8 mouse cellular contexts compared by ENCODE assay signal in the genomic region with DNA sequence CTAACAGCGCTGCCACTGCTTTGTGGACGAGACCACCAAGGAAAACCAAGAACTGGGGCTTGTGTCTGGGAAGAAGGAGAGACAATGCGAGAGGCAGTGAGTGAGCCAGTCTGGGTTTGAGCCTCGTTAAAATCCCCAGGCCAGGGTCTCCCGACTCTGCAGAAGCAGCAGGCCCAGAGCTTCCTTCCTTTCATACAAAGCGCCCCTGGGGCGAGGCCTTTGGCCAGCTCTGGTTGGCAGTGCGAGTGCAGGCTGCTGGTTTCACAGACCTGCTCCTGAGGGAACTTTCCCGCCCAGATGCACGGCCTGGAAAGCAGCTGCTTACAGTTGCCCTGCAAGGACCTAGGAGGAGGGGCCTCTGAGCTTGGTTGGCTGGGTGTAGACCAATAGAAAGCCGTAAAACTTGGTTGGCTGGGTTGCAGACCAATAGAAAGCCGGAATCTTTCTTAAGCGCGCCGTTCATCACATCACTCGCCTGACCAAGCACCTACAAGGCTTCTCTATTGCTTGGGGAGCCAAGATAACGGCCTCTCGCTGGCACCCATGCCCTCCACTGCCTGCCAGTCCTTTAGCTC. TPM values are rescaled to one million over a fixed set of nuclear protein-coding genes. Genes with fewer than 3 reads are reported as not detected.
DNase-seq lines count a peak whose midpoint lies in the region; ATAC-seq and TF ChIP-seq lines count a peak whose summit lies in the region.

No protein-coding gene starts in this region.

- TF ChIP-seq CTCF in embryonic fibroblast, embryonic 13.5 days (IDR thresholded peaks at IDR 0.05; ENCODE audit: borderline replicate concordance, insufficient read depth, low read length): no peak

- WGBS in limb, embryonic 11.5 days: 5% methylated on average over 18 of the region's 18 CpGs
- WGBS in midbrain, embryonic 14.5 days: 1% methylated on average over 18 of the region's 18 CpGs

- no peaks in the 10 kb centered on the region for H3K27me3 ChIP-seq in limb, embryonic 11.5 days (ENCODE audit: control insufficient read depth, insufficient read depth, low read length)
- no peaks in the 10 kb centered on the region for H3K27me3 ChIP-seq in midbrain, embryonic 14.5 days (ENCODE audit: control insufficient read depth, insufficient read depth, low read length)

- peak overlapping the region; percentile 57 for H3K9ac ChIP-seq in limb, embryonic 11.5 days (ENCODE audit: low read length)
- H3K9ac ChIP-seq in midbrain, embryonic 14.5 days (replicated peaks; ENCODE audit: low read length): peak overlapping the region; percentile 30; the same call in 1 of the 2 replicates

- peak; percentile 30; the same call in 1 of the 2 replicates for TF ChIP-seq POLR2A in embryonic fibroblast, embryonic 13.5 days (IDR thresholded peaks at IDR 0.05; ENCODE audit: low read depth, low read length)

- H3K27ac ChIP-seq in embryonic fibroblast, embryonic 13.5 days (ENCODE audit: insufficient read depth, low read length): no peak overlapping the region
- peak overlapping the region; percentile 86 for H3K27ac ChIP-seq in limb, embryonic 11.5 days (replicated peaks; ENCODE audit: low read depth, low read length)
- peak overlapping the region; percentile 86 for H3K27ac ChIP-seq in midbrain, embryonic 14.5 days (replicated peaks; ENCODE audit: low read depth, low read length)

- DNase-seq in 416B (ENCODE audit: low read depth): peak; percentile 12
- peak; percentile 28 to 50 for DNase-seq in adrenal gland, postnatal 4 days (ENCODE audit: low spot score in 2 of 2)
- DNase-seq in heart, adult 9 months (ENCODE audit: low spot score in 2 of 2): peak; percentile 84 to 87
- peak; percentile 82 to 83 for DNase-seq in kidney, adult 8-10 months
- DNase-seq in limb, embryonic 11.5 days (ENCODE audit: low spot score): peak; percentile 91
- DNase-seq in midbrain, embryonic 14.5 days: peak; percentile 95
- peak; percentile 21 to 45 for DNase-seq in spleen, adult 18-20 months

- no peaks in the 10 kb centered on the region for H3K4me1 ChIP-seq in embryonic fibroblast, embryonic 13.5 days (ENCODE audit: control insufficient read depth, insufficient read depth, low read length)
- peaks cover 42% of the 10 kb centered on the region for H3K4me1 ChIP-seq in limb, embryonic 11.5 days (ENCODE audit: control insufficient read depth, insufficient read depth, low read length)
- peaks cover 40% of the 10 kb centered on the region for H3K4me1 ChIP-seq in midbrain, embryonic 14.5 days (ENCODE audit: control insufficient read depth, insufficient read depth, low read length)

- H3K4me3 ChIP-seq in embryonic fibroblast, embryonic 13.5 days (ENCODE audit: insufficient read depth, low read length): no peak overlapping the region
- H3K4me3 ChIP-seq in limb, embryonic 11.5 days (ENCODE audit: low read depth, low read length): no peak overlapping the region
- H3K4me3 ChIP-seq in midbrain, embryonic 14.5 days (replicated peaks; ENCODE audit: low read depth, low read length): peak overlapping the region; percentile 29

- peaks cover 5% of the 10 kb centered on the region; the same call in 1 of the 2 replicates for H3K36me3 ChIP-seq in limb, embryonic 11.5 days (ENCODE audit: control insufficient read depth, insufficient read depth, low read length)
- peaks cover 4% of the 10 kb centered on the region; the same call in 1 of the 2 replicates for H3K36me3 ChIP-seq in midbrain, embryonic 14.5 days (ENCODE audit: control insufficient read depth, insufficient read depth, low read length)

- ATAC-seq in limb, embryonic 11.5 days (ENCODE audit: insufficient number of reproducible peaks, low FRiP score, low TSS enrichment, low read depth): peak; percentile 88
- ATAC-seq in midbrain, embryonic 14.5 days (ENCODE audit: low FRiP score, low TSS enrichment): peak; percentile 93

- peak overlapping the region; percentile 27 for H3K4me2 ChIP-seq in limb, embryonic 11.5 days (ENCODE audit: low read depth, severe bottlenecking)
- H3K4me2 ChIP-seq in midbrain, embryonic 14.5 days (ENCODE audit: low read length): peak overlapping the region; percentile 54

- H3K9me3 ChIP-seq in limb, embryonic 11.5 days (ENCODE audit: control insufficient read depth, low read length): no peaks in the 10 kb centered on the region
- H3K9me3 ChIP-seq in midbrain, embryonic 14.5 days (ENCODE audit: control insufficient read depth, low read length): no peaks in the 10 kb centered on the region

RNA-seq across cellular contexts. Expression of a gene that starts 11.7 kb away (rescaled TPM):
- total RNA-seq in adrenal gland, postnatal 4 days (2021): 1 to 10 TPM; 3.8 TPM
- polyA plus RNA-seq in embryonic fibroblast, embryonic 13.5 days (2011; ENCODE audit: insufficient read length, low read depth, missing spikeins): 12.7 and 31.5 TPM in 2 replicates
- polyA plus RNA-seq in limb, embryonic 11.5 days (2014; fragmentation: Nextera tagmentation; extraction: Ambion mirVana): 237 and 243 TPM in 2 replicates
- polyA plus RNA-seq in midbrain, embryonic 14.5 days (2014; fragmentation: Nextera tagmentation; extraction: Ambion mirVana): 39.3 and 45.2 TPM in 2 replicates

RNA-seq across cellular contexts. Expression of a gene that starts 28.8 kb away (rescaled TPM):
- total RNA-seq in adrenal gland, postnatal 4 days (2021): 10 to 100 TPM; 69.8 to 70.7 TPM
- polyA plus RNA-seq in embryonic fibroblast, embryonic 13.5 days (2011; ENCODE audit: insufficient read length, low read depth, missing spikeins): 29.1 and 32.0 TPM in 2 replicates
- 34.7 and 36.8 TPM in 2 replicates for polyA plus RNA-seq in limb, embryonic 11.5 days (2014; fragmentation: Nextera tagmentation; extraction: Ambion mirVana)
- 52.3 and 63.6 TPM in 2 replicates for polyA plus RNA-seq in midbrain, embryonic 14.5 days (2014; fragmentation: Nextera tagmentation; extraction: Ambion mirVana)

Comparison
In these comparisons a context has a peak if more than half of its experiments do, and no peak if none do; other contexts are left out.
1. DNase-seq: peak in every context shown above with its lines; median percentile 95 in midbrain, embryonic 14.5 days; 91 in limb, embryonic 11.5 days; 86 in heart, adult 9 months; 82 in kidney, adult 8-10 months; 39 in adrenal gland, postnatal 4 days; 33 in spleen, adult 18-20 months; 12 in 416B.